In the genomic region with DNA sequence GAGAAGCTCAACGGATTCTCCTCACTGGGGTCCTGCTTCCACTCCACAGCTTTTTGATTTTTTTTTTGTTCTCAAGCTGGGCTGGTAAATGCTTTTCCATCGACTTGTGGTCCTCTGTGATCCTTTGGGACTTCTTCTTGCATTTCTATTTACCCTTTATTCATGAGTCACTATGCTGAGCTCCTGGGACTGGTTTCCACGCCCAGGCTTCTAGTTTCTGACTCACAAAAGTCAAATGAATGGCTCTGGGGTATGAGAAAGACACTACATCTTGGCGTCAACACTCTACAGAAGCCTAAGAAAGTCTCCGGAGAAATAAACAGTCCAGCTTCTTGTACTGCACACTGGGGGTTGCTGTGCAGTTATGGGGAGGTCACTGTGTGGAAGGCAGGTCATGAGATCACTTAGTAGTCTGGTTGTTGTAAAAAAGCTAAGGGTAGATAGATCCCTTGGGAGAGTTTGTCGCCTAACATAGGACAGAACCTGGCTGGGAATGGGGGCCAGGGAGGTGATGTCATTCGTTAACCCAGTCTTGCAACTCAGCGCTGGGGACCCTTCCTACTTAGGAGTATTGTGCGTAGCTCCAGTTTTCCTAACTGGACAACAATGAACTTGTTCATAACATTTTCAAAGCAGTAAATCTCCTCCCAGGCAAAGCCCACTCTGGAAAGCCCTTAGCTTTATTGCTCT, we compare ENCODE assay signal across 13 mouse cellular contexts. TPM values are rescaled to one million over a fixed set of nuclear protein-coding genes. Genes with fewer than 3 reads are reported as not detected.
A peak's percentile ranks its signal among the peaks of the same experiment; 100 is the strongest.
DNase-seq lines count a peak whose midpoint lies in the region.
"Had no signal": no experiment of that assay in that cellular context is flagged by ENCODE, and none has a peak within 500 bp of the region (broad histone marks: within the 10 kb centered on the region; RNA-seq: fewer than 3 reads in every experiment).

No protein-coding gene starts in this region.

- DNase-seq in gastrocnemius, postnatal 25 days = peak; percentile 30
- no peak for DNase-seq in gastrocnemius, postnatal 14 days
- peak; percentile 58 for DNase-seq in retina, postnatal 1 day
- no peak for DNase-seq in retina, embryonic 14.5 days (ENCODE audit: low spot score)
- peak; percentile 43 for DNase-seq in forelimb bud, embryonic 11.5 days (ENCODE audit: low read depth, low spot score)
- no peak for DNase-seq in kidney, adult 9 months
- DNase-seq in embryo, embryonic 10 days (ENCODE audit: low spot score) = no peak
- DNase-seq in kidney, postnatal 25 days = no peak
- DNase-seq: embryo, embryonic 11 days; lung, postnatal 4 days; right cerebral cortex, postnatal 14 days had no signal

- intact Hi-C loops in gastrocnemius, postnatal 14 days (cut with DNase I; ENCODE audit: low total_unique reads) = no loop called here

RNA-seq across cellular contexts. Expression of a gene that starts 4.8 kb away (rescaled TPM):
- total RNA-seq in gastrocnemius, postnatal 25 days (2021) = 1 to 10 TPM; 2.5 to 4.5 TPM
- 1 to 10 TPM; 3.7 to 4.0 TPM for total RNA-seq in gastrocnemius, postnatal 14 days (2021)

RNA-seq across cellular contexts. Expression of a gene that starts 14.8 kb away (rescaled TPM):
- 10 to 100 TPM; 20.2 to 24.3 TPM for total RNA-seq in gastrocnemius, postnatal 25 days (2021)
- total RNA-seq in gastrocnemius, postnatal 14 days (2021) = 10 to 100 TPM; 22.5 to 24.5 TPM

RNA-seq across cellular contexts. Expression of a gene that starts 20.6 kb away (rescaled TPM):
- total RNA-seq in gastrocnemius, postnatal 25 days (2021) = not detected
- not detected for total RNA-seq in gastrocnemius, postnatal 14 days (2021)
- total RNA-seq: gastrocnemius, adult 8-10 months; layer of hippocampus, postnatal 14 days had no signal

RNA-seq across cellular contexts. Expression of a gene that starts 28.8 kb away (rescaled TPM):
- not detected for total RNA-seq in gastrocnemius, postnatal 25 days (2021)
- total RNA-seq in gastrocnemius, postnatal 14 days (2021) = not detected
- total RNA-seq: gastrocnemius, adult 8-10 months had no signal

RNA-seq across cellular contexts. Expression of a gene that starts 49.1 kb away (rescaled TPM):
- under 1 TPM; 0.32 to 0.59 TPM for total RNA-seq in gastrocnemius, postnatal 25 days (2021)
- total RNA-seq in gastrocnemius, postnatal 14 days (2021) = under 1 TPM; 0.31 to 0.45 TPM

Comparison
In these comparisons a context has a peak if more than half of its experiments do, and no peak if none do; other contexts are left out.
1. DNase-seq: peak in gastrocnemius, postnatal 25 days (single experiment), retina, postnatal 1 day (single experiment) and forelimb bud, embryonic 11.5 days (single experiment); none in gastrocnemius, postnatal 14 days (single experiment), retina, embryonic 14.5 days (single experiment), kidney, adult 9 months (single experiment), embryo, embryonic 10 days (single experiment) and kidney, postnatal 25 days (0 of 2).